Mouse (Mus musculus): ENCODE data around the gene Mlana.

- TF ChIP-seq CTCF (IDR thresholded peaks at IDR 0.05; ENCODE audit: low read depth) (no peak), EP300 (IDR thresholded peaks at IDR 0.05; ENCODE audit: low read depth) (no peak)
Observed at GRCm38 (mm10) chr19:29657033-29657432, 40.6 kb upstream of the Mlana start.

All from heart, postnatal 0 days (tissue).